Mouse (Mus musculus) heart, postnatal 0 days (tissue): ENCODE results near the gene Srbd1.

Source experiments
- CTCF ChIP-seq: IDR thresholded peaks from 2 replicates; pipeline ENCODE4 v1.5.1; 2016; ENCODE audit warnings: antibody characterized with exemption, control low read depth, low read depth
- EP300 ChIP-seq: IDR thresholded peaks from 2 replicates; pipeline ENCODE4 v1.6.1; 2016; ENCODE audit warnings: antibody characterized with exemption, low read depth

DNA sequence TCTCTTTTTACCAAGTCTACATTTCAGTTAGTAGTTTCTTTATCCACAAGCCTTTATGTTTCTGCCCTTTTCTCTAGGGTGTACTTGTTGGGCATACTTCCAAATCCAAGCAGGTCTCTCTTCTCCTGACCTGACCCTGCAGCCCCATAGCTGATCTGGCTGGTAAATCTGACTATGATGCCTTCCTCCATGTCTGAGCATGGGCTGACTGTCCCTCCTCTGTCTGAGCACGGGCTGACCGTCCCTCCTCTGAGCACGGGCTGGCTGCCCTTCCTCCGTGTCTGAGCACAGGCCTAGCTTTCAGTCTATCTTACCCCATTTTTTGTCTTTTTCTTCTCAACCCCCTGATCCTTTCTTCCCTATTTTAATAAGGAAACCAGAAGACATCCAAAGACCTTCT, 162.7 kb downstream of the Srbd1 start:
- TF ChIP-seq EP300 = no peak
- TF ChIP-seq CTCF = no peak
